Mouse (Mus musculus) brown adipose tissue, adult 24 weeks (tissue): ENCODE results near the gene Adamtsl2. TPM values are rescaled to one million over a fixed set of nuclear protein-coding genes. Genes with fewer than 3 reads are reported as not detected.
A peak's percentile ranks its signal among the peaks of the same experiment; 100 is the strongest.

Experiments used
- H3K27ac ChIP-seq: fragments of 200-500 bp; replicated peaks from 2 replicates; pipeline ENCODE4 v1.5.1; 2012; ENCODE audit warnings: low read depth, mild to moderate bottlenecking, low read length
- H3K4me1 ChIP-seq: fragments of 200-500 bp; 2 replicates; pipeline ENCODE4 v1.6.1; 2012; ENCODE audit warnings: low read length, mixed read lengths; ENCODE audit not compliant: control insufficient read depth, insufficient read depth, insufficient read length
- H3K4me3 ChIP-seq: fragments of 200-500 bp; 2 replicates; pipeline ENCODE4 v1.5.1; 2012; ENCODE audit warnings: low read depth, mild to moderate bottlenecking, low read length, moderate library complexity; ENCODE audit not compliant: insufficient read depth
- polyA plus RNA-seq: library from polyadenylated mRNA; stranded (reverse); fragments of >200 nt; gene quantifications from 2 replicates; pipeline ENCODE4 v1.2.4, GENCODE M21; 2012; ENCODE audit not compliant: missing spikeins, insufficient read depth, insufficient read length

Adamtsl2 gene
- not detected in 2 replicates for polyA plus RNA-seq

DNA sequence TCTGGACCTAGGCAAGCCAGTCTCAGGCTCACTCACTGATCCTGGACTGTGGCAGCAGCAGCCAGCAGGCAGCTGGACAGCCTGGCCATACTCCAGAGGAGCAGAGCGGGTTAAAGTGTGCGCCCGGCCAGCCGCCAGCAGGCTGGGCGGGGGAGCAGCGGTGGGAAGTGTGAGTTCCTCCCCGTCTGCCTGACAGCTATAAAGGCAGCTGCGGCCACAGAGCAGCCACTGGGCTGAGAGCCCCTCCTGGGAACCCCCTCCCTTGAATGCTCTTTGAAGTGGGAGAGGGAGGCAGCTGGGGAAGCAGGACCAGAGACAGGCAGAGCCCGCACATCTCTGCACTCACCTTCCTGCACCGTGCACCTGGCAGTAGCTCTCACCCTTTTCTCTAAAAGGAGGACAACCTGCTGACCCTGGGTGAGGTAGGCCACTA, at the start of gene Adamtsl2:
TSS of gene Adamtsl2 (plus strand) at position 228 of the 433 bp plus-strand sequence.
- H3K27ac ChIP-seq, result no peak within 1 kb of the TSS
- peaks cover 8% of the 10 kb centered on the region for H3K4me1 ChIP-seq
- H3K4me3 ChIP-seq, result no peak within 1 kb of the TSS

DNA sequence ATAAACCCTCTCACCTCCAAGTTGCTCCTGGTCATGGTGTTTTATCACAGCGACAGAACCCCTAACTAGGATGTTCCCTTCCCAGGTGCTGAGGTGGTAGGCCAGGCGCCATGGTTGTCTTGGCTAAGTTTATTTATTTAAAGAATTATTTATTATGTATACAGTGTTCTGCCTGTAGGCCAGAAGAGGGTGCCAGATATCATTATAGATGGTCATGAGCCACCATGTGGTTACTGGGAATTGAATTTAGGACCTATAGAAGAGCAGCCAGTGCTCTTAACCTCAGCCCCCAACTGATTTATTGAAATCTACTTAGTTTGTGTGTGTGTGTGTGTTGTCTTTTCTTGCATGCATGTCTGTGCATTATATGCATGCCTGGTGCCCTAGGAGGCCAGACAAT, 46.8 kb upstream of the Adamtsl2 start:
- no peaks in the 10 kb centered on the region for H3K4me1 ChIP-seq
- no peak overlapping the region for H3K27ac ChIP-seq
- no peak overlapping the region for H3K4me3 ChIP-seq

- no peaks in the 10 kb centered on the region for H3K4me1 ChIP-seq
- H3K4me3 ChIP-seq, result no peak overlapping the region
- no peak overlapping the region for H3K27ac ChIP-seq
Observed at GRCm38 (mm10) chr2:27036003-27036402, 43.2 kb upstream of the Adamtsl2 start.

- H3K4me1 ChIP-seq, result peaks cover 3% of the 10 kb centered on the region; the same call in 1 of the 2 replicates
- no peak overlapping the region for H3K4me3 ChIP-seq
- H3K27ac ChIP-seq, result no peak overlapping the region
Observed at GRCm38 (mm10) chr2:27037008-27037407, 42.2 kb upstream of the Adamtsl2 start.

DNA sequence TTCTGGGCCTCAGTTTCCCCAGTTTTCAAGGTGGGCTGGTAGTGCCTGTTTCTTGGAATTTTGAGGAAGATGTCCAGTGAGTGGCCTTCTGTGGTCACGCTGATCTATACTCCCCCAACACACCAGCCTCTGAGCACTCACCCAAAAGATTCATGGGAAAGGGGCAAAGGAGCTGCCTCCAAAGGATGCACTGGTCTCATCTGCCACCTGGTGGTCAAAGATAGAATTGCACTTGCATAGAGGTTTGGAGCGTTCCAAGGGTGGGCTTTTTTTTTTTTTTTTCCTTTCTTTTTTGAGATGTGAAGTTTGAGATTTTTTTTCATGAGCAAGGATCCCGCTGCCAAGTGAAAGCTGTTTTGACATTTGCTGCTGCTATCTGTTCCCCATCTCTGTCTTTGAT, 40.6 kb upstream of the Adamtsl2 start:
- Histone ChIP-seq H3K27ac (no peak overlapping the region), H3K4me3 (no peak overlapping the region), H3K4me1 (peaks cover 3% of the 10 kb centered on the region; the same call in 1 of the 2 replicates)

GRCm38 (mm10) chr2:27039286-27039685, 39.9 kb upstream of the Adamtsl2 start:
- Histone ChIP-seq H3K4me3 (no peak overlapping the region), H3K27ac (no peak overlapping the region), H3K4me1 (peaks cover 3% of the 10 kb centered on the region; the same call in 1 of the 2 replicates)

DNA sequence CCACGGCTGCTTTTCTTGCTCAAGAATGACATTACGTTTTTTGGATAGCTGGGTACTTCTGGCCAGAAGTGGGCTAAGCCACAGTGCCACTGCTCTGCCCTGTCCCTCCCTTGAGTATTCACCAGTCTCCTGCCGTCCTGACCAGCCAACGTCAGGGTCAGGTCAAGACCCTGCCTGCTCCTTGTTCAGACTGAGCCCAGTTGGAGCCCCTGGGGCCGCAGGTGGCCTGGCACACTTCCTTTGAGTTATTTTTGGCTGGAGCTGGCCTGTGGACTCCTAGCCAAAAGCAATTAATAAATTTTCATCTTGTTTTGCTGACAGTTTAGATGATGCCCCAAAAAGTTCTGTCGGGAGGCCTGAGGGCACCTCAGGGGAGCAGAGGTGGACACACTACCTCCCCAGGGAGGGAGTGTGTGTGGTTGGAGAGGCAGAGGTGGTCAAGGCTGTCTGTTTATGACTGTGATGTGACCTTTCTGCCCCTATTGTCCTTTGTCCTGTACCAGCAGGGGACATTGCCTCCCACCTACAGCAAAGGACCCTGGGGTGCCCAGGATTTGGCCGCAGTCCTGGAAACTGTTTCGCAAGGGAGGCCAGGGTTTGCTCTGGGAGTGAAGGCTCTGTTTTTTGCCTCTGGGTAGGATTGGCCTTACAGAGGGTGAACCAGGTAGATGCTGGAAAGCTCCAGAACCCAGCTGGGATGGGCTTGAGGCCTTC, 36.9 kb upstream of the Adamtsl2 start:
- Histone ChIP-seq H3K4me1 (peaks cover 3% of the 10 kb centered on the region; the same call in 1 of the 2 replicates), H3K27ac (peak overlapping the region; percentile 78), H3K4me3 (no peak overlapping the region)

GRCm38 (mm10) chr2:27043461-27043860, 35.7 kb upstream of the Adamtsl2 start:
- H3K4me1 ChIP-seq, result peaks cover 3% of the 10 kb centered on the region; the same call in 1 of the 2 replicates
- no peak overlapping the region for H3K27ac ChIP-seq
- no peak overlapping the region for H3K4me3 ChIP-seq

DNA sequence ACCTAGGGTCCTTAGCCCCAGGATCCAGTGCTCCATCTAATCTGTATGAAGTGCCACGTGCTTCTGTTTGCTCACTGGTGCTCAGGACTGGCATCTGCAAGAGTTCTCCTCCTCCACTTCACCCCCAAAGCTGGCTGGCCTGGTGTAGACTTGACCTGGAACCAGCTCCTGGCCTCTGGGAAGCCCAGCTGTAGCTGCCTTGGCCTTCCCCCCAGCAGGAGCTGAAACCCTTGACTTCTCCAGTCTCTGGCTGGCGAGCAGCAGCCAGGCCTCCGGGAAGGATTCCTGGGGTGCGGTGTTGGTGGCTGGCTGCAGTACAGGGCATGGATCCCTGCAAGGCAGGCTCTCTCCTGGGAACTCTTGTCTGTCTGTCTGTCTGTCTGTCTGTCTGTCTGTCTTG, 35.0 kb upstream of the Adamtsl2 start:
- H3K27ac ChIP-seq, result no peak overlapping the region
- peaks cover 3% of the 10 kb centered on the region; the same call in 1 of the 2 replicates for H3K4me1 ChIP-seq
- H3K4me3 ChIP-seq, result no peak overlapping the region

DNA sequence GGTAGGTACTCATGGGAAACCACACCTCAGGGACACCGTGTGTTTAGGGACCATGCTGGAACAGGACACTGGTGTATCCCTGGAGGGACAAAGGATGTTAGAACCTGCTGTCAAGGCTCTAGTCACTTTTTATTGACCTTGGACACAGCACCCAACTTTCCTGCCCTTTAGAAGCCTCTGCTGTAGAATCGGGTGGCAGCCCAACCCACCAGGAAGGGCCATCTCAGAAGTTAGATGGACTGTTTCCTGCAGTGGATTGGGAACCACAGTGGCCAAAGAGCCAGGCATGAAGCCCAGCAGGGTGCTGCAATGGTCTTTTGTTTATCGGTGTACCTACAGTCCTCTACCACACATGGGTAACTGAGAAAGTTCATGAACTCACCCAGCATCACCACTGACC, 34.5 kb upstream of the Adamtsl2 start:
- H3K4me3 ChIP-seq, result no peak overlapping the region
- peaks cover 3% of the 10 kb centered on the region; the same call in 1 of the 2 replicates for H3K4me1 ChIP-seq
- no peak overlapping the region for H3K27ac ChIP-seq

DNA sequence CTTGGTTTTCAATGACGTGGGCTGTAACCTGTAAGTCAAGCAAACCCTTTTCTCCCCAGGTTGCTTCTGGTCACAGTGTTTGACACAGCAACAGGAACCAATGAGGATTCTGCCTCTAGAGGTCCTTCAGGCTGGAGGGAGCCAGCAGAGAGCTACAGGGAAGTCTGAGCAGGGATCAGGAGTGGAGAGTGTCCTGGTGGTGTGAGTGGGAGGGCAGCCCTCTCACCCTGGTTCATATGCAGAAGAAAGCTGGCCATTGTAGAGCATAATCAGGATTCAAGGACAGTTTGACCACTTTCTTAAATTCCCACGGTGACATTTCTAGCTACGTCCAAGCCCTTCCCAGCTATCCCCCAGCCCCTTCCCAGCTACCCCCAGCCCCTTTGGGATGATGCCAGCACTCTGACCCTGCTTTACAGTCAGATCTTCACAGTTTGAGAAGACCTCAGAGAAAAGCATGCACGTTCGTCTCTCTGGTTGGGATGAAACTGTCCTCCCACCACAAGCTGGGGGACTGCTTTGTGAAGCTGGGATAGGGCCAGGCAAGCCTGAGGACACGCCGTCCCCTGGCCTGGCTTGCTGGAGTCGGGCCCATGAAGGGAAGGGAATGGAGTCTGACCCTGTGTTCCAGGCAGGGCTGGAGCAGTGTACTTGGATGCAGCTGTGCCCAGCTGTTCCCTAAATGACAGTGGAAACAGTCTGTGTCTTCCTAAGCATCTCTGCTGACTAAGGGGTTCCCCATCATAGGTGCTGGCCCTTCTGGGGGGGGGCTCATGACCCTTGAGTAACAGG, 33.0 kb upstream of the Adamtsl2 start:
- Histone ChIP-seq H3K4me1 (peaks cover 3% of the 10 kb centered on the region; the same call in 1 of the 2 replicates), H3K4me3 (no peak overlapping the region), H3K27ac (no peak overlapping the region)

GRCm38 (mm10) chr2:27049408-27049807, 29.8 kb upstream of the Adamtsl2 start:
- H3K4me1 ChIP-seq, result no peaks in the 10 kb centered on the region; the same call in 1 of the 2 replicates
- no peak overlapping the region for H3K4me3 ChIP-seq
- H3K27ac ChIP-seq, result no peak overlapping the region

- Histone ChIP-seq H3K4me1 (no peaks in the 10 kb centered on the region), H3K27ac (no peak overlapping the region), H3K4me3 (no peak overlapping the region)
Observed at GRCm38 (mm10) chr2:27058251-27058650, 20.9 kb upstream of the Adamtsl2 start.

DNA sequence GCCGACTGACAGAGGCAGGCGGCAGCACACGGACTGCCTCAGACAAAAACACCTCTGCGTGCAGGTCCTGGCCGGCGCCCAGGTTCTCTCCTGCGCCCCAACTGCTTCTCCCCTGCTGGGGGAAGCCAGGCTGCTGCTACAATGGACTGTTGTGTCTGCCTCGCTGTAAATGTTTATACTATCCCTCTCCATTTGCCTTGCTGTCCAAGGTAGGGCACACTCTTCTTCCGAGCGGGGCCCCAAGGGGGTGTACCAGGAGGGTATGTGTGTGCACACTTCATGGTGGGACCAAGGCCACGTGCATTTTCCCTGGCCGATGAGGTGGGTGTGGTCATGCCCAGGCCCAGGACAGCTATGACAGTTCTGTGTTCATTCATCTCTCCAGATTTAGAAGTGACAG, 20.4 kb upstream of the Adamtsl2 start:
- Histone ChIP-seq H3K4me1 (no peaks in the 10 kb centered on the region), H3K4me3 (no peak overlapping the region), H3K27ac (no peak overlapping the region)

- Histone ChIP-seq H3K4me3 (no peak overlapping the region), H3K27ac (no peak overlapping the region), H3K4me1 (no peaks in the 10 kb centered on the region)
Observed at GRCm38 (mm10) chr2:27059187-27059586, 20.0 kb upstream of the Adamtsl2 start.
